Mouse (Mus musculus): ENCODE data around the gene Jmjd7.

Gene Jmjd7

GRCm38 (mm10) chr2:120059466-120059865 is 32.2 kb downstream of the Jmjd7 start:
- no peak for DNase-seq (ENCODE audit: low spot score)

GRCm38 (mm10) chr2:120060190-120060589 is 32.9 kb downstream of the Jmjd7 start:
- no peak for DNase-seq (ENCODE audit: low spot score)

- DNase-seq (ENCODE audit: low spot score): no peak
Measured at GRCm38 (mm10) chr2:120060651-120061050, 33.4 kb downstream of the Jmjd7 start.

GRCm38 (mm10) chr2:120062248-120062647 is 35.0 kb downstream of the Jmjd7 start:
- no peak for DNase-seq (ENCODE audit: low spot score)

GRCm38 (mm10) chr2:120064639-120065038 is 37.4 kb downstream of the Jmjd7 start:
- DNase-seq (ENCODE audit: low spot score): no peak

- no peak for DNase-seq (ENCODE audit: low spot score)
Measured at GRCm38 (mm10) chr2:120065243-120065642, 38.0 kb downstream of the Jmjd7 start.

GRCm38 (mm10) chr2:120066224-120066623 is 38.9 kb downstream of the Jmjd7 start:
- DNase-seq (ENCODE audit: low spot score): no peak

GRCm38 (mm10) chr2:120068555-120069465 is 41.5 kb downstream of the Jmjd7 start:
- DNase-seq (ENCODE audit: low spot score): peak; percentile 61

GRCm38 (mm10) chr2:120069466-120069990 is 42.2 kb downstream of the Jmjd7 start:
- no peak for DNase-seq (ENCODE audit: low spot score)

- DNase-seq (ENCODE audit: low spot score): no peak
Measured at GRCm38 (mm10) chr2:120074096-120074495, 46.8 kb downstream of the Jmjd7 start.

GRCm38 (mm10) chr2:120076076-120076705 is 48.9 kb downstream of the Jmjd7 start:
- DNase-seq (ENCODE audit: low spot score): peak; percentile 34
